Mouse (Mus musculus) stomach, postnatal 0 days (tissue): ENCODE measurements around the gene Hist1h4j. TPM values are rescaled to one million over a fixed set of nuclear protein-coding genes. Genes with fewer than 3 reads are reported as not detected.

Experiments used
- ATAC-seq: fragments of 200-750 bp; cut with Nextera tagmentation; 2 replicates; pipeline ENCODE4 v1.8.0; 2017; ENCODE audit not compliant: low FRiP score, low TSS enrichment
- DNase-seq: peaks from one replicate; pipeline ENCODE4 v3.0.0-alpha.2; 2016; ENCODE audit warnings: low spot score
- H3K27ac ChIP-seq: fragments of 300-500 bp; sonication (generic); replicated peaks from 2 replicates; pipeline ENCODE4 v1.5.1; 2014; ENCODE audit warnings: mild to moderate bottlenecking, control low read depth
- H3K27me3 ChIP-seq: fragments of 300-500 bp; sonication (generic); 2 replicates; pipeline ENCODE4 v1.6.1; 2014; ENCODE audit warnings: low read length; ENCODE audit not compliant: control insufficient read depth, insufficient read depth
- H3K36me3 ChIP-seq: fragments of 300-500 bp; sonication (generic); 2 replicates; pipeline ENCODE4 v1.6.1; 2014; ENCODE audit warnings: low read length, mixed read lengths; ENCODE audit not compliant: control insufficient read depth, insufficient read depth
- H3K4me1 ChIP-seq: fragments of 300-500 bp; sonication (generic); replicated peaks from 2 replicates; pipeline ENCODE4 v1.6.1; 2014; ENCODE audit warnings: antibody characterized with exemption; ENCODE audit not compliant: control insufficient read depth, insufficient read depth
- H3K4me2 ChIP-seq: fragments of 300-500 bp; sonication (generic); replicated peaks from 2 replicates; pipeline ENCODE4 v1.6.1; 2014; ENCODE audit warnings: low read depth, mild to moderate bottlenecking, control low read depth, moderate library complexity
- H3K4me3 ChIP-seq: fragments of 300-500 bp; sonication (generic); 2 replicates; pipeline ENCODE4 v1.5.1; 2014; ENCODE audit warnings: low read depth, low read length, control low read depth
- H3K9ac ChIP-seq: fragments of 300-500 bp; sonication (generic); 2 replicates; pipeline ENCODE4 v1.6.1; 2014; ENCODE audit warnings: mild to moderate bottlenecking, low read length, control low read depth, mixed read lengths
- H3K9me3 ChIP-seq: fragments of 300-500 bp; sonication (generic); 2 replicates; pipeline ENCODE4 v1.6.1; 2016; ENCODE audit warnings: low read length; ENCODE audit not compliant: control insufficient read depth
- CTCF ChIP-seq: IDR thresholded peaks from 2 replicates; pipeline ENCODE4 v1.5.1; 2016; ENCODE audit warnings: antibody characterized with exemption, low read depth, mild to moderate bottlenecking, moderate library complexity
- EP300 ChIP-seq: optimal IDR thresholded peaks from 2 replicates; pipeline ENCODE3; 2016; ENCODE audit warnings: antibody characterized with exemption
- WGBS: fragments of 180-500 bp; shearing (Covaris S2); extraction: QIAGEN DNeasy Blood & Tissue Kit; methylation state at CpG from one replicate; pipeline ENCODE4 v1.1.7; 2014; 5-methylcytosine and 5-hydroxymethylcytosine counted together
- microRNA-seq: library from miRNA; unstranded; fragments of <30 nt; microRNA quantifications from one replicate; pipeline ENCODE4, GENCODE M21; 2016
- polyA plus RNA-seq: library from polyadenylated mRNA; unstranded; fragments of >200 nt; fragmentation: Nextera tagmentation; extraction: Ambion mirVana; gene quantifications from 2 replicates; pipeline ENCODE4 v1.2.1, GENCODE M21; 2015

Gene Hist1h4j
- polyA plus RNA-seq, 1 experiment from 2014 or later, result 0.92 TPM

DNA sequence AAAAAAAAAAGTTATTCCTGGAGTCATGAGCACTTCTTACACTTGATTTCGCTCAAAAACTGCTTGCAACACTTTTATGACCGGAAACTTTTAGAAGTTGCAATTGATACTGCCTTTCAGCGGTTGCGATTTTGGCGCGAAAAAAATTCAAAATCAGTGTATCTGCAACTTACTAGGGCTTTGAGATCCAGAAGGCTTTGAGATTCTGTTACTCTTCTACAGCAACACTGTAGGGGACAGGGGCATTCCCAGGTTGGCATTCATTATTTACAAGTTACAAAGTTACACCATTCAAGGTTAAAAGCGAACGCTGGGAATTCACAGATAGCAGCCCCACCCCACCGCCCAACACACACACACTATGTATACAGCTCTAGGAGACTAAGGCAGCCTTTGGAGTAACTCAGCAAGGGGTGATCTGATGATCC is 48.9 kb downstream of the Hist1h4j start:
- peak; percentile 30 for DNase-seq
- 3% methylated on average over 9 of the region's 9 CpGs for WGBS
- Histone ChIP-seq H3K27me3 (no peaks in the 10 kb centered on the region), H3K4me3 (peak overlapping the region; percentile 33), H3K4me2 (peak overlapping the region; percentile 54), H3K4me1 (no peaks in the 10 kb centered on the region), H3K27ac (peak overlapping the region; percentile 35), H3K9ac (peak overlapping the region; percentile 1; the same call in 1 of the 2 replicates), H3K36me3 (no peaks in the 10 kb centered on the region), H3K9me3 (no peaks in the 10 kb centered on the region)
- TF ChIP-seq CTCF (no peak), EP300 (no peak)
- no peak for ATAC-seq

DNA sequence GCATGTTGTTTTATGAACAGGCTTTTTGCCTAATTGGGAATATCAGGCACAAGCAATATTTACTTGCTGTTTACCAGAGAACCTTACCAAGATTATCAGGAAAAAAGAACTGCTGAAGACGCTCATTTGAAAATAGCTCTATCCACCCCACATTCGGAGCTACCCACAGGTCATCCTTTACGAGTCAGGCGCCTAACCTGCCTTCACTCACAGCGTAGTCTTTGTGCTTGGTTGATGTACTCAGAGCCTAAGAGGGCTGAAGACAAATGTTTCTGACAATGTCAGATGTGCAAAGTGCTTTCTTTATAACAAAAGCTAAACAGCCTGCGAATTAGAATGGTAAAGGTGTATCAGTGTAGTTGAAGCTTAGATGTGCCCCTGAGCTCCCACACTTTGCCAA is 49.4 kb downstream of the Hist1h4j start:
- no peak overlapping the region for H3K4me2 ChIP-seq
- WGBS, result 31% methylated on average over 6 of the region's 6 CpGs
- ATAC-seq, result no peak
- no peaks in the 10 kb centered on the region for H3K36me3 ChIP-seq
- TF ChIP-seq EP300 (no peak), CTCF (no peak)
- no peak overlapping the region for H3K9ac ChIP-seq
- no peaks in the 10 kb centered on the region for H3K9me3 ChIP-seq
- H3K4me3 ChIP-seq, result no peak overlapping the region
- no peak overlapping the region; the same call in 1 of the 2 replicates for H3K27ac ChIP-seq
- H3K27me3 ChIP-seq, result no peaks in the 10 kb centered on the region
- no peak for DNase-seq
- H3K4me1 ChIP-seq, result no peaks in the 10 kb centered on the region

Small RNA genes within 50 kb of the gene (microRNA-seq; reads per million reads assigned to microRNA genes)
- gene Gm44357 (not detected), gene Gm44367 (not detected), gene Gm44454 (not detected)

Other genes starting within 250 kb of the Hist1h4j start
- gene AK157302, start 239.8 kb upstream of the Hist1h4j start, polyA plus RNA-seq, result 0.28 and 0.33 TPM in 2 replicates
- gene Gm11273, start 233.6 kb upstream of the Hist1h4j start, polyA plus RNA-seq, result 12.3 and 12.9 TPM in 2 replicates
- gene Zkscan8, start 203.9 kb upstream of the Hist1h4j start, polyA plus RNA-seq, result 1.6 and 2.4 TPM in 2 replicates
- gene Olfr1366, start 192.3 kb upstream of the Hist1h4j start, polyA plus RNA-seq, result 0.07 TPM in 2 replicates
- 0.04 TPM in 1 of 2 replicates, not detected in the other for gene Olfr1535, start 175.2 kb upstream of the Hist1h4j start, polyA plus RNA-seq
- gene Olfr1364, start 153.3 kb upstream of the Hist1h4j start, polyA plus RNA-seq, result not detected in 2 replicates
- not detected in 2 replicates for gene Olfr1362, start 121.0 kb upstream of the Hist1h4j start, polyA plus RNA-seq
- not detected in 2 replicates for gene Olfr11, start 92.5 kb upstream of the Hist1h4j start, polyA plus RNA-seq
- not detected in 2 replicates for gene Olfr1361, start 71.7 kb upstream of the Hist1h4j start, polyA plus RNA-seq
- not detected in 2 replicates for gene Olfr1360, start 57.7 kb upstream of the Hist1h4j start, polyA plus RNA-seq
- gene Olfr1359, start 37.0 kb upstream of the Hist1h4j start, polyA plus RNA-seq, result not detected in 2 replicates
- 0.85 and 1.5 TPM in 2 replicates for gene Hist1h2bl, start 18.9 kb upstream of the Hist1h4j start, polyA plus RNA-seq
- 8.8 and 14.4 TPM in 2 replicates for gene Hist1h2ai, start 18.6 kb upstream of the Hist1h4j start, polyA plus RNA-seq
- 1.1 and 4.1 TPM in 2 replicates for gene Hist1h3h, start 17.4 kb upstream of the Hist1h4j start, polyA plus RNA-seq
- 0.56 and 1.0 TPM in 2 replicates for gene Hist1h2bm, start 13.0 kb upstream of the Hist1h4j start, polyA plus RNA-seq
- gene Hist1h4k, start 15.4 kb downstream of the Hist1h4j start, polyA plus RNA-seq, result 0.81 and 1.1 TPM in 2 replicates
- 7.3 and 19.3 TPM in 2 replicates for gene Hist1h2ak, start 18.8 kb downstream of the Hist1h4j start, polyA plus RNA-seq
- gene Hist1h2bn, start 19.1 kb downstream of the Hist1h4j start, polyA plus RNA-seq, result 0.73 and 2.2 TPM in 2 replicates
- 4.3 and 10.5 TPM in 2 replicates for gene Hist1h1b, start 45.6 kb downstream of the Hist1h4j start, polyA plus RNA-seq
- 31.2 and 44.3 TPM in 2 replicates for gene Hist1h3i, start 48.3 kb downstream of the Hist1h4j start, polyA plus RNA-seq
- 1.4 and 1.6 TPM in 2 replicates for gene Hist1h2an, start 52.2 kb downstream of the Hist1h4j start, polyA plus RNA-seq
- 0.54 and 2.0 TPM in 2 replicates for gene Hist1h2bp, start 52.4 kb downstream of the Hist1h4j start, polyA plus RNA-seq
- gene Hist1h2bq, start 75.1 kb downstream of the Hist1h4j start, polyA plus RNA-seq, result 7.7 and 9.9 TPM in 2 replicates
- 0.95 and 1.1 TPM in 2 replicates for gene Hist1h2ao, start 75.4 kb downstream of the Hist1h4j start, polyA plus RNA-seq
- 1.1 TPM in 1 of 2 replicates, not detected in the other for gene Hist1h4m, start 76.7 kb downstream of the Hist1h4j start, polyA plus RNA-seq
- 4.0 and 4.6 TPM in 2 replicates for gene Hist1h4n, start 97.1 kb downstream of the Hist1h4j start, polyA plus RNA-seq
- 1,237 and 1,874 TPM in 2 replicates for gene Hist1h2ap, start 98.4 kb downstream of the Hist1h4j start, polyA plus RNA-seq
- gene Hist1h2br, start 98.7 kb downstream of the Hist1h4j start, polyA plus RNA-seq, result 8.1 and 10.0 TPM in 2 replicates
- gene Zfp184, start 210.0 kb downstream of the Hist1h4j start, polyA plus RNA-seq, result 1.4 and 1.6 TPM in 2 replicates
- 0.05 TPM in 1 of 2 replicates, not detected in the other for gene Pom121l2, start 246.1 kb downstream of the Hist1h4j start, polyA plus RNA-seq